Mouse (Mus musculus) olfactory bulb, adult 2 months (tissue): Measurements from ENCODE around the gene Emp3. TPM values are rescaled to one million over a fixed set of nuclear protein-coding genes. Genes with fewer than 3 reads are reported as not detected.
A peak's percentile ranks its signal among the peaks of the same experiment; 100 is the strongest.

Experiments
- H3K27ac ChIP-seq: fragments of 200-500 bp; 2 replicates; pipeline ENCODE4 v1.5.1; 2012; ENCODE audit warnings: low read depth, low read length; ENCODE audit not compliant: insufficient read depth
- H3K4me1 ChIP-seq: fragments of 200-500 bp; 2 replicates; pipeline ENCODE4 v1.6.1; 2012; ENCODE audit warnings: low read length; ENCODE audit not compliant: control insufficient read depth, insufficient read depth
- H3K4me3 ChIP-seq: fragments of 200-500 bp; 2 replicates; pipeline ENCODE4 v1.5.1; 2012; ENCODE audit warnings: mild to moderate bottlenecking, low read depth, low read length, moderate library complexity; ENCODE audit not compliant: insufficient read depth
- CTCF ChIP-seq: fragments of 200-500 bp; IDR thresholded peaks from 2 replicates; pipeline ENCODE4 v1.5.1; 2012; ENCODE audit warnings: low read depth, mild to moderate bottlenecking, low read length, moderate library complexity; ENCODE audit not compliant: insufficient read depth
- POLR2A ChIP-seq: fragments of 200-500 bp; IDR thresholded peaks from 2 replicates; pipeline ENCODE4 v1.6.1; 2012; ENCODE audit warnings: mild to moderate bottlenecking, low read depth, low read length, moderate library complexity; ENCODE audit not compliant: insufficient read depth
- WGBS: fragments of 180-500 bp; shearing (Covaris S2); methylation state at CpG from one replicate; pipeline ENCODE4 v1.1.7; 2018; 5-methylcytosine and 5-hydroxymethylcytosine counted together
- polyA plus RNA-seq: library from polyadenylated mRNA; stranded (reverse); fragments of >200 nt; gene quantifications from 2 replicates; pipeline ENCODE4 v1.2.4, GENCODE M21; 2012; ENCODE audit warnings: low replicate concordance; ENCODE audit not compliant: missing spikeins, insufficient read depth, insufficient read length

Gene Emp3
- polyA plus RNA-seq, 1 experiment: not detected

DNA sequence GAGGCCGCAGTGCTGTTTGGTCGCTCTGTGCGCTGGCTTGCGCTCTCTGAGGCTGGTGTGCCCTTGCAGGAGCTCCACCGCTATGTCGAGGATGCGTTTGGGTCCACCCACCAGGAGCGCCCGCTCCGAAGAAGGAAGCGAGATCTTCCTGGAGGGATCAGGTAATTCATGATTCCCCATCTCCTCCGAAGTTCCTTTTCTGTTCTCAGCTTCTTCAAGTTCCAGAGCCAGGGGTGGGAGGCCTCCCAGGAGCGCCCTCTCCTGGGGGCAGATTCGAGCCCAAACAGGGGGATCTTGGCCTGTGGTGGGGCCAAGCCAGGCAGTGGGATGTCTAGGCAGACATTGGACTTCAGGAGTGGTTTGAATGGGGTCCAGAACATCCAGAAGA is 3.2 kb upstream of the Emp3 start:
- Histone ChIP-seq H3K4me3 (peak overlapping the region; percentile 15; the same call in 1 of the 2 replicates), H3K27ac (no peak overlapping the region; the same call in 1 of the 2 replicates), H3K4me1 (peaks cover 49% of the 10 kb centered on the region)
- TF ChIP-seq POLR2A (no peak), CTCF (no peak)
- 28% methylated on average over 14 of the region's 14 CpGs for WGBS

GRCm38 (mm10) chr7:45923762-45924428 is 2.7 kb upstream of the Emp3 start, which contains the start of gene Ccdc114:
TSS of gene Ccdc114 (plus strand) at chr7:45924072.
- TF ChIP-seq POLR2A (no peak), CTCF (no peak)
- WGBS: 9% methylated on average over 24 of the region's 24 CpGs

DNA sequence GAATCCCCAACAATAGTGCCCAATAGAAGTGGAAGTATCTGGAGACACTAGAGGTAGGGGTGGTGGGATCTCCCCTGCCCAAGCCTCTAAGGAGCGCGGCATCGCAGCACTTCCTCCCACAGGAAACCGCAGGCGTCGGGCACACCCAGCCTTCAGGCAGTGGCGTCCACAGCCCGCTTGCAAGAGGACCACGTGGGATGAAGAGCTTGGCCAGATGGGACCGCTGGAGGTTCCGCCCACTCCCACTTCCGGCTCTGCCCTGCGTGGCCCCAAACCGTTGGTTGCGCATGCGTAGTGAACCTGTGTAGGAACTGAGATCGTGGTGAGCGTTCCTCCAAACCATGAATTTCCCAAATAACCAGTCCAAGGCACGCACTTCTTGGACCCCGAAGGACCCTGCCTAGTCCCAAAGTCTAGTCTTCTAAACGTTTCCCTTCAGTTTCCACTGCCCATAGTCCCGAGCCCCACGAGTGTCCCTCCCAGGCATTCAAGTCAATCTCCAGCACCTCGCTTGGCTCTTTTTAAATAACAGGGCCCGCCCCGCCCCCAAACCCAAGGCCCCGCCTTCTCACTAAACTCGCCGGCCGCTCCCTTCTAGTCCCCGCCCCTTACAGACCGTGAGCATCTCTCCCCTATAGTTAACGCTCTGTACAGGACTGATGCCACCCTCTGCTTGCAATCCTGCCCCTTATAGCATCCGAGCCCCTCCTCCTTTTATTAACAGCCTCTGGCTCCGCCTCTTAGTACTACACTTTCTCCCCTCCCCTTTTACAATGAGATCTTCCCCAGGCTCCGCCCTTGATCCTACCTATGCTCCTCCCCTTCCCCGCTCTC is 1.9 kb upstream of the Emp3 start:
- Histone ChIP-seq H3K4me1 (peaks cover 50% of the 10 kb centered on the region), H3K27ac (peak overlapping the region; percentile 85), H3K4me3 (peak overlapping the region; percentile 62)
- WGBS: under 1% methylated on average over 37 of the region's 37 CpGs
- TF ChIP-seq POLR2A: no peak; the same call in 1 of the 2 replicates
- no peak for TF ChIP-seq CTCF

More at GRCm38 (mm10) chr7:45923762-45924428, 2.7 kb upstream of the Emp3 start, which contains the start of gene Ccdc114:
- Histone ChIP-seq H3K4me3 (peak within 1 kb of the TSS; percentile 62), H3K27ac (peak within 1 kb of the TSS; percentile 85), H3K4me1 (peaks cover 52% of the 10 kb centered on the region)

GRCm38 (mm10) chr7:45921950-45922600 is 871 bp upstream of the Emp3 start:
- H3K27ac ChIP-seq: peak overlapping the region; percentile 35; the same call in 1 of the 2 replicates
- 84% methylated on average over 12 of the region's 12 CpGs for WGBS

DNA sequence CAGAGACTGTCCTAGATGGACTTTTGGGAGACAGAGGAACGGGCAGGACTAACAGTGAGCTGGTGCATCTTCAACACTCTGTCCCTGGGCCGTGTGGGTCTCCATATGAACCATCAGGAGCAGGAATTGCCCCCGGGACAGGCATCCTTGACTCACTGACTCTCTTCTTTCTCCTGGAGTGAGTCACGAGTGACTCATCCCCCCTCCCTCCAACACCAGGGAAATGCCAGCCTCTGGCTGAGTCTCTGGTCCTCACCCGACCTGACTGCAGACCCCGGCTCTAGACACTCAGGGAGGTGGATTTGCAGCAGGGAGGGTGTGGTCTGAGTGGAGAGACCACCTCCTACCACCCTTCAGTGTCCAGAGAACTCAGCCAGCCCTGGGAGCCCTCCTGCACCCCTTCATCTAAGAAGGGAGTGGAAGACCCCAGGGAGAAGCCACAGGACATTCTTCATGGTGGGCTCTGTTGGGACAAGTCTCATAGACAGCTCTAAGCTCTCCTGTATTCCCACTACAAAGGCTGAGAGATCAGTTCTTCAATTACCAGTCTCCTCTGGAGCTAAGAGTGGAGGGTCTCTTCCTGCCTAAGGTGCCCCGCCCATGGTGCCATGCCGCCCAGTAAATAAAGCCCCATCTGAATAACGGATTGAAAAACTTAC is 492 bp downstream of the Emp3 start:
- H3K4me3 ChIP-seq: peak overlapping the region; percentile 18
- WGBS: 30% methylated on average over 9 of the region's 9 CpGs
- peaks cover 71% of the 10 kb centered on the region for H3K4me1 ChIP-seq
- H3K27ac ChIP-seq: peak overlapping the region; percentile 81
- TF ChIP-seq POLR2A: no peak
- TF ChIP-seq CTCF: no peak

More at GRCm38 (mm10) chr7:45921950-45922600, 871 bp upstream of the Emp3 start:
- Histone ChIP-seq H3K4me1 (peaks cover 61% of the 10 kb centered on the region), H3K4me3 (no peak overlapping the region)
- TF ChIP-seq CTCF: no peak

DNA sequence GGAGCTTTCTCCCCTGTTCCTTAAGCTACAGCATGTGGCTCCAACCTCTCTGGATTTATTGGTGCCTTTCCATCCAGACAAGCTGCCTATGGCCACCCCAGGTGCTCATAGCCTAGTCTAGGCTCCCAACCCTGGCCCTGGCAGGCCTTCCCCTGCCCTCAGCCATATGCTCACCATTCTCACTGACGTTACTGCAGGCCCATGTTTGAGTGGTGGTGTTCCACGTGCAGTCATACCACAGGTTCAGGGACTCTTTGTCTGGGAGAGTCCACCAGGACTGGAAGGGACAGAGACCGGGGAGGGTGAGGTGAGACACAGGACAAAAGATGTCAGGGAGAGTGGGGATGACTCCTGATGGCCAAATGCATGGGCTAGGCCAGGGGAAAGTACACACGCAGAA is 1.4 kb downstream of the Emp3 start:
- 79% methylated on average over 4 of the region's 4 CpGs for WGBS
- peak overlapping the region; percentile 81 for H3K27ac ChIP-seq
- no peak overlapping the region for H3K4me3 ChIP-seq
- H3K4me1 ChIP-seq: peaks cover 78% of the 10 kb centered on the region
- TF ChIP-seq POLR2A (no peak), CTCF (no peak)

DNA sequence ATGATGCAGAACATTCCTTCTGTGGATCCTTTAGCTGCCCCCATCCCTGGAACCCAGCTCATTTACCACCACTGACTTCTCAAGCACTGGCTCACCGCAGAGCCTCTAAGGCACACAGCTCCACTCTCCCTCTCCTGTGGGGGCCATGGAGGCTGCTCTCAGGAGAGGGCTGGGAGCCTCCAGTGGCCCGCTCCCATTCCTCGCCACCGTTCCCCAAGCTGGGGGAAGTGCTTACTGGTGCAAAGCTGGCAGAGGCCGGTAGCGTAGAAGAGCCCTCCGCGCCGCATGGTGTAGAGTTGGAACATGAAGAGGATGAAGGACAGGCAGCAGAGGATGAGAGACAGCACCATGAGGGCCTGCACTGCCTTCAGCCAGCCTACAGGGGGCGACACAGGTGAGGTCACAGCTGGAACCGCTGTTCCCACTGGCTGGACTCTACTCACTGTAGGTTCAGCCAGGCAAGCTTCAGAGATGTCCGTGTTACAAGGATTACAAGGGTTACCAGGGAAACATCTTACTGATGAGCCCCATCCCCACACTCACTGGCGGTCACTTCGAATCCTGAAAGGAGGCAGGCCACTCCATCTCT is 2.0 kb downstream of the Emp3 start:
- TF ChIP-seq CTCF (peak; percentile 33; the same call in 1 of the 2 replicates), POLR2A (no peak)
- H3K4me1 ChIP-seq: peaks cover 78% of the 10 kb centered on the region
- peak overlapping the region; percentile 81; the same call in 1 of the 2 replicates for H3K27ac ChIP-seq
- no peak overlapping the region for H3K4me3 ChIP-seq
- 77% methylated on average over 14 of the region's 14 CpGs for WGBS

DNA sequence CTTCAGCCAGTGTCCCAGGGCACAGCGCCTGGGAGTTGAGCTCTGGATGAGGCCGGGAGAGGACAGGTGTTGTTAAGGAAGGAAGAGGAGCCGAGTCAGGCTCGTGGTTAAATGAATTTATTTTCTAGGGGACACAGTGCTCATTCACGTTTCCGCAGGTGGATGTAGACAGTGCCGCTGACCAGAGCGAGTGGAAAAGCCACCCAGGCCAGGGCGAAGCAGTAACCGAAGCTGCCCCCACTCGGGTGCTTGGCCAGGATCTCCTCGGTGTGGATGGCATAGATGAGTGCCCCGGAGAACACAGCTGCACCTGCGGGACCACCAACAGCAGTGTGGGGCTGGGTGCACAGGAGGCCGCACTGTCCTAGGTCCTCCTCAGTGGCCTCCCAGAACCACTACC is 3.3 kb downstream of the Emp3 start:
- Histone ChIP-seq H3K27ac (peak overlapping the region; percentile 82), H3K4me1 (peaks cover 71% of the 10 kb centered on the region), H3K4me3 (no peak overlapping the region)
- 89% methylated on average over 15 of the region's 15 CpGs for WGBS
- TF ChIP-seq POLR2A (no peak), CTCF (no peak)
